In genomic region chr2:84481863-84482262, GRCm38 (mm10) we compare ENCODE assay signal across 8 mouse cellular contexts. TPM values are rescaled to one million over a fixed set of nuclear protein-coding genes. Genes with fewer than 3 reads are reported as not detected.
DNase-seq lines count a peak whose midpoint lies in the region; ATAC-seq lines count a peak whose summit lies in the region.

No protein-coding gene starts in this region.

- H3K4me1 ChIP-seq in embryonic facial prominence, embryonic 13.5 days: no peaks in the 10 kb centered on the region
- H3K4me1 ChIP-seq in hindbrain, embryonic 15.5 days (replicated peaks): no peaks in the 10 kb centered on the region

- DNase-seq in 3134 (ENCODE audit: extremely low read depth, insufficient read length, low spot score): peak; percentile 34
- DNase-seq in left cerebral cortex, postnatal 14 days (ENCODE audit: low spot score in 2 of 2): peak; percentile 54 to 62
- peak; percentile 26 for DNase-seq in mesoderm, embryonic 11.5 days (ENCODE audit: low read depth, low spot score)
- DNase-seq in telencephalon, adult 2 months (ENCODE audit: low read depth, low spot score): peak; percentile 50

- H3K4me3 ChIP-seq in embryonic facial prominence, embryonic 13.5 days: no peak overlapping the region
- no peak overlapping the region for H3K4me3 ChIP-seq in hindbrain, embryonic 15.5 days

- no peak overlapping the region for H3K27ac ChIP-seq in embryonic facial prominence, embryonic 13.5 days
- no peak overlapping the region for H3K27ac ChIP-seq in hindbrain, embryonic 15.5 days (replicated peaks)

- no peak overlapping the region for H3K9ac ChIP-seq in embryonic facial prominence, embryonic 13.5 days
- H3K9ac ChIP-seq in hindbrain, embryonic 15.5 days: no peak overlapping the region

- peak; percentile 94 for ATAC-seq in CD4-positive, CD25-positive, alpha-beta regulatory T cell, adult 4 months
- no peak for ATAC-seq in embryonic facial prominence, embryonic 13.5 days (ENCODE audit: insufficient number of reproducible peaks, insufficient read depth, low FRiP score, low TSS enrichment, low read depth)
- ATAC-seq in hindbrain, embryonic 15.5 days (ENCODE audit: low FRiP score, low read depth): peak; percentile 84
- no peak for ATAC-seq in cerebellum, adult (ENCODE audit: insufficient number of reproducible peaks, low FRiP score, low TSS enrichment)

- WGBS in embryonic facial prominence, embryonic 13.5 days: 34% methylated on average over 7 of the region's 7 CpGs
- 48% methylated on average over 7 of the region's 7 CpGs for WGBS in hindbrain, embryonic 15.5 days

- no peaks in the 10 kb centered on the region for H3K9me3 ChIP-seq in embryonic facial prominence, embryonic 13.5 days
- H3K9me3 ChIP-seq in hindbrain, embryonic 15.5 days: no peaks in the 10 kb centered on the region

- no peaks in the 10 kb centered on the region for H3K27me3 ChIP-seq in embryonic facial prominence, embryonic 13.5 days
- no peaks in the 10 kb centered on the region for H3K27me3 ChIP-seq in hindbrain, embryonic 15.5 days

- H3K36me3 ChIP-seq in embryonic facial prominence, embryonic 13.5 days: no peaks in the 10 kb centered on the region
- no peaks in the 10 kb centered on the region for H3K36me3 ChIP-seq in hindbrain, embryonic 15.5 days

- intact Hi-C loops in left cerebral cortex, postnatal 14 days (cut with DNase I): no loop called here

- H3K4me2 ChIP-seq in embryonic facial prominence, embryonic 13.5 days: peak overlapping the region; percentile 45
- peak overlapping the region; percentile 35 for H3K4me2 ChIP-seq in hindbrain, embryonic 15.5 days

RNA-seq across cellular contexts. Expression of gene Tfpi, which starts 5.3 kb away (rescaled TPM):
- polyA plus RNA-seq in CD4-positive, CD25-positive, alpha-beta regulatory T cell, adult 4 months (2017; shearing (Covaris generic)): 1 to 10 TPM; 3.9 to 6.5 TPM
- 20.4 and 27.3 TPM in 2 replicates for polyA plus RNA-seq in embryonic facial prominence, embryonic 13.5 days (2015; fragmentation: Nextera tagmentation; extraction: Ambion mirVana)
- 17.2 and 19.6 TPM in 2 replicates for polyA plus RNA-seq in hindbrain, embryonic 15.5 days (2015; fragmentation: Nextera tagmentation; extraction: Ambion mirVana)
- total RNA-seq in left cerebral cortex, postnatal 14 days (2021): 1 to 10 TPM; 6.5 to 7.2 TPM

RNA-seq across cellular contexts. Expression of gene Calcrl, which starts 56.7 kb away (rescaled TPM):
- 10 to 100 TPM; 25.6 to 26.7 TPM for polyA plus RNA-seq in CD4-positive, CD25-positive, alpha-beta regulatory T cell, adult 4 months (2017; shearing (Covaris generic))
- polyA plus RNA-seq in embryonic facial prominence, embryonic 13.5 days (2015; fragmentation: Nextera tagmentation; extraction: Ambion mirVana): 14.7 and 20.5 TPM in 2 replicates
- polyA plus RNA-seq in hindbrain, embryonic 15.5 days (2015; fragmentation: Nextera tagmentation; extraction: Ambion mirVana): 12.1 and 15.2 TPM in 2 replicates
- 1 to 10 TPM; 7.9 to 9.1 TPM for total RNA-seq in left cerebral cortex, postnatal 14 days (2021)

Comparison
In these comparisons a context has a peak if more than half of its experiments do, and no peak if none do; other contexts are left out.
1. ATAC-seq: peak in CD4-positive, CD25-positive, alpha-beta regulatory T cell, adult 4 months (single experiment) and hindbrain, embryonic 15.5 days (single experiment); none in embryonic facial prominence, embryonic 13.5 days (single experiment) and cerebellum, adult (single experiment).
2. Peak in every context shown above with its lines, with median percentiles within 50 percentile points of each other: DNase-seq.